Mouse (Mus musculus): ENCODE data around the gene Fmnl1.
"Not testable (repeated sequence)": the region's sequence is repeated elsewhere in the genome, so short reads cannot be mapped to it uniquely, and the experiment has no call there.

The Fmnl1 gene

GRCm38 (mm10) chr11:103219995-103220394, 49.1 kb downstream of the Fmnl1 start:
- no peak for DNase-seq (ENCODE audit: low read depth in 2 of 2, low spot score in 2 of 2)

GRCm38 (mm10) chr11:103221437-103221836, 50.5 kb downstream of the Fmnl1 start:
- DNase-seq (ENCODE audit: low read depth in 2 of 2, low spot score in 2 of 2), result no peak

GRCm38 (mm10) chr11:103222718-103223117, 51.8 kb downstream of the Fmnl1 start:
- DNase-seq (ENCODE audit: low read depth in 2 of 2, low spot score in 2 of 2), result not testable (repeated sequence)

- no peak for DNase-seq (ENCODE audit: low read depth in 2 of 2, low spot score in 2 of 2)
Observed at GRCm38 (mm10) chr11:103223444-103223843, 52.5 kb downstream of the Fmnl1 start.

DNA sequence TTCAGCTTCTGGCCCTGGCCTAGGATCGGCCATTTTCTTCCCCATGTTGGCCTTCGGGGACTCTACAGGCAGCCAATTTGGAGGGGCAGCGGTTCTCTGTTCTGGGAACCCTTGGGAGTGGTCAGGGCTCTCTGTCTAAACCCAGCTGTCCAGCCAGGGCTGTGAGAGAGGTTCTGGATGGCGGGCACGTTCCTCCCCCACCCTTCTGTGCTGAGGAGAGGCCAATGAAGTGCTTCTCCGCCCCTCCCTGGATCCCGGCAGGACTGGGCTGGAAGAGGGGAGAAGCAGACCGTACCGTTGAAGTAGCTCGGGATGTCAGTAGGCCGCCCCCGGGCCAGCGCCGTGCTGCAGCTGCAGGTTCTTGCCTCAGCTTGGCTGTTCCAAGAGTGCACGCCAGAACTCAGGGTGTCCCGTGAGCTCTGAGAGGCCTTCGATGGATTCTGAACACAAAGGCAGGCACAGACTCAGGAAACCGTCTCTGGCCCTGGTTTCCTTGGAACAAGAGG, 53.1 kb downstream of the Fmnl1 start:
- DNase-seq (ENCODE audit: low read depth in 2 of 2, low spot score in 2 of 2), result no peak

DNA sequence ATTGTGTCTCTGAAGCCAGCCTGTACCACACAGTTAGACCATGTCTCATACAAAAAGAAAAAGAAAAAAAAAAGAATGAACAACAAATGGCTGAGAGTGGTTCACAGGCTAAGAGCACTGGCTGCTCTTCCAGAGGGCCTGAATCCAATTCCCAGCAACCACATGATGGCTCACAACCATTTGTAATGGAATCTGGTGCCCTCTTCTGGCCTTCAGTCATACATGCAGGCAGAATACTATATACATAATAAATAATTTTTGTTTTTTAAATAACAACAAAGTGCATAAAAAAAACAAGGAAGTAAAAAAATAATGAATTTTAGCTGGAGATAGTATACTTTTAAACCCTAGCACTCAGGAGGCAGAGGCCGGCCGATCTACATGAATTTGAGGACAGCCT, 58.7 kb downstream of the Fmnl1 start:
- no peak for DNase-seq (ENCODE audit: low read depth in 2 of 2, low spot score in 2 of 2)

- DNase-seq (ENCODE audit: low read depth in 2 of 2, low spot score in 2 of 2), result no peak
Observed at GRCm38 (mm10) chr11:103230626-103231025, 59.7 kb downstream of the Fmnl1 start.

GRCm38 (mm10) chr11:103231367-103231766, 60.5 kb downstream of the Fmnl1 start:
- DNase-seq (ENCODE audit: low read depth in 2 of 2, low spot score in 2 of 2), result no peak

DNA sequence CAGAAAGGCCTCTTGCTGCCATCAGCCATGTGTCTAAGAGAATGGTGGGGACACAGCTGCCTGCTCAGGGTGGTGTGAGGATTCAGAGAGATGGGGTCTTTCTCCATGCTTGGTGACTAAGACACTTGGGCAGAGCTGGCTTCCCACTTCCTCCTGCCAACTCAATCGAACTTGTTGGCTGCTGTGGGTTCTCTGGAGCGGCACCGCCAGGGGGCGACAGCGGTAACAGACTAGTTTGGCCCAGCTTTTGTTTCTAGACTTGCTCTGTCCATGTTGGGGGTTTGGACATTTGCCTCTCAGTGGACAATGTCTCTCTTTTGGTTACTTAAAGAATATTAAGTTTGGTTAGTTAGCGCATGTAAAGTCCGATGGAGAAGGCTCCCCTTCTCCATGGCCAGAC, 62.1 kb downstream of the Fmnl1 start:
- DNase-seq (ENCODE audit: low read depth in 2 of 2, low spot score in 2 of 2), result peak; percentile 62 to 77

DNA sequence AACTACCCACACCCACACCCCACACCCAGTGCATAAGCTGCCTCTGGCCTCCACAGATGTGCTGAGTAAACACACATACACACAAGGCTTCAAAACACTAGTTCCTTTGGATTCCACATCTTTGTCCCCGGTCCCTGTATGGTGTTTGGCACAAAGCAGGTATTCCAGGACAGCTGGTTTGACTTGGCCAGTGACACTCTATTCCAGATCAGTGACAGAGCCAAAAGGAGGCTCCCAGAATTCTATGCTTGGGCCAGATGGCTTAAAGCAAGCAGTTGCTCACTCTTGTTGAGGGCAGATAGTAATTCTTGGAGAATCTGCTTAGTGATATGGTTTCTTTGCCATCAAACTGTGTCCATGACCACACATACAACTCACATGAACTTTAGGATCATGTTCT, 63.5 kb downstream of the Fmnl1 start:
- no peak for DNase-seq (ENCODE audit: low read depth in 2 of 2, low spot score in 2 of 2)

DNA sequence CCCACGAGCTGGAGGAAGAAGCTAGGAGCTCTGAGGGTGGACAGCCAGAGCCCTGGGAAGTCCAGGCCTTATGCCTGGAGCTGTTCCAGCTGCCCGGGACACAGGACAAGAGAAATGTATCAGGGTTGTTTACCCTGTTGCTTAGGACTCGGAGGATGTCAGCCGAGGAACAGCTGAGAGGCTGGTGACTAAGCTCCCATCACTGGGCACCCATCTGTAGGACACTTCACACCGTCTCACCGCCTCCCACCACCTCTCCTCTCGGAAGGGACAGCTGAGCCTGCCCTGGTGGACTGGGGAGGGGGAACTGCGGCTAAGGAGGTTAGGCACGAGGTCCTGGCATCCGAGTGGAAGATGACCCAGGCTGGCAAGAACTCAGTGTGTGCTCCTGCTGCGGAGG, 64.8 kb downstream of the Fmnl1 start:
- DNase-seq (ENCODE audit: low read depth in 2 of 2, low spot score in 2 of 2), result no peak

GRCm38 (mm10) chr11:103236431-103236830, 65.5 kb downstream of the Fmnl1 start:
- DNase-seq (ENCODE audit: low read depth in 2 of 2, low spot score in 2 of 2), result no peak

- no peak for DNase-seq (ENCODE audit: low read depth in 2 of 2, low spot score in 2 of 2)
Observed at GRCm38 (mm10) chr11:103236903-103237302, 66.0 kb downstream of the Fmnl1 start.

GRCm38 (mm10) chr11:103237757-103238156, 66.8 kb downstream of the Fmnl1 start:
- no peak for DNase-seq (ENCODE audit: low read depth in 2 of 2, low spot score in 2 of 2)

- no peak for DNase-seq (ENCODE audit: low read depth in 2 of 2, low spot score in 2 of 2)
Observed at GRCm38 (mm10) chr11:103240740-103241139, 69.8 kb downstream of the Fmnl1 start.

GRCm38 (mm10) chr11:103244856-103245255, 73.9 kb downstream of the Fmnl1 start:
- DNase-seq (ENCODE audit: low read depth in 2 of 2, low spot score in 2 of 2), result no peak

DNA sequence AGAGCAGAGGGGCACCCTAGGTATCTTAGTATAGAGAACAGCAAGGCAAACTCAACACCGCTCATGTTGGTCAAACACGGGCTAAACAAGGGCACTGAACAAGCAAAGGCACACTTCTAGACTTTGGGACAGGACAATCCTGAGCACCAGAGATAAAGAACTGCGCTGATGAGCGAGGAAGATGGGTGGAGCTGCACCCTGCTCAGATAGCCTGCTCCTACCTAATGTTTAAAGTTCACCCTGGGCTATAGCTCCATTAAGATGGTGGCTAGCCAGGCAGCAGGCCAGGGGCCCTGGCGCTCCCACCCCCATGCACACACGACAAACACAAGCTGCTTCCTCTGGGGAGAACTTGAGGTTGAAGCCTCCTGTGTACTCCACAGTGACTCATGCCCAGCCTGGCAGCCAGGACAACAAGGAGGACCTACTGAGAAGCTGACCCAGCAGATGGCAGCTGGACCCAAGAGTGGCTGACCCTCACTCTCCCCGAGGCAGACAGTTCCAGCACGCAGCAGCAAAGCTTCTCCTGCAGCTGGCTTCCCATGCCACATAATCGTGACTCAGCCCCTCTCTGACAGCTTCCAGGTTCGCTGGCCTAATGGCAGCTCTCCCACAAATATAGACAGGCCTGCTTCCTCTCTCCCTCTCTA, 75.3 kb downstream of the Fmnl1 start:
- DNase-seq (ENCODE audit: low read depth in 2 of 2, low spot score in 2 of 2), result no peak

DNA sequence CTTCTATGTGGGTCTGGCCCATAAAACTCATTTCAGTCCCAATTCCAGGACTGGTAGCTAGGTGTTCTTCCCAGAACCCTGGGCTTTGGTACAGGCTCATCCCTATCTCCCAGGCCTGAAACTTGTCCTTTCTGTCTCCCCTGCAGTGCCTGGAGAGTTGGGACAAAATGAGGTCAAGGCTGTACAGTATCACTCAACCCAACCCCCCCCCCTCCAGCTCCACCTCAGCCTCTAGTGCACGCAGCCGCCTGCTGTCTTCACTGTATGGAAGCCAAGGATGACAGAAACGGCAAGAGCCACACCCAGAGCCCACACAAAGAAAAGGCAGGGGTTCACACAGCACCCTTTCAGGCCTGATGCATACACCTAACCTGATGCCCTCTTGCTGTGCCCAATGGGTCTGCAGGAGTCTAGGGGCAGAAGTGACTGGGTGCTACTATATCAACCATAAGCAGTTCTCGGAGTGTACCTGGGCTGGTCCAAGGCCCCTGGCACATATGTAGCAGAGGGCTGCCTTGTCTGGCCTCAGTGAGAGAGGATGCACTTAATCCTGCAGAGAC, 75.9 kb downstream of the Fmnl1 start:
- no peak for DNase-seq (ENCODE audit: low read depth in 2 of 2, low spot score in 2 of 2)

DNA sequence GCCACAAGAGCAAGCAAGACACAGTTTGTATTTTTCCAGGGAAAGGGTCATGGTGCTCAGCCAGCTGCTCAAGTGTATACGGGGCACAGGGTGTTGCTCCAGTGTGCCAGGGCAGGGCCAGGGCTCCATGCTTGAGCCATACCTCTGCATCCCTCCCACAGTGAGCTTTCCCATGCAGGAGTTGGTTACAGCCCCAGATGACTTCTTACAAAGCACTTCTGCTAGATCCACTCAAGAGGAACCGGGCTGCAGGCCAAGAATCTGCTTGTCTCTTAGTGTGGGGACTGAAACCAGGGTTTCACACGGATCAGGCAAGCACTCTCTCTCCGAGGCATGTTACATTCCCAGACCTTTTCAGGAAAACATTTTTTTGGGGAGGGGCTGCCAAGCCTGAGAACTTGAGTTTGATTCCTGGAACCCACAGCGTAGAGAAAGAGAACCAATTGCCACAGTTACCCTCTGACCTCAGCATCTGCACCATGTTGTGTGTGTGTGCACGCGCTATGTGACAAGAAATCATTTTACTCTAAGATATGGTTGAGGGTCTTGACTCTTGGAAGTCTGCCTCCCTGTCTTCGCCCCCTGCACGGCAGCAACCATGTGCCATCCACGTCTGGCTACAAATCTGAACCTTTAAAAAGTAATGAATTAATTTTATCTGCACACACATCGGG, 76.7 kb downstream of the Fmnl1 start:
- DNase-seq (ENCODE audit: low read depth in 2 of 2, low spot score in 2 of 2), result no peak

All from CD8-positive naive resting alpha-beta T cell, adult 2 months (primary cell).